Comparison of ENCODE assay signal across 12 mouse cellular contexts in genomic region chr14:22589503-22590215, GRCm38 (mm10).
DNase-seq lines count a peak whose midpoint lies in the region; ATAC-seq lines count a peak whose summit lies in the region.
"Had no signal": no experiment of that assay in that cellular context is flagged by ENCODE, and none has a peak within 500 bp of the region (broad histone marks: within the 10 kb centered on the region; RNA-seq: fewer than 3 reads in every experiment).

No protein-coding gene starts in this region.

- H3K36me3 ChIP-seq in kidney, embryonic 16.5 days (ENCODE audit: insufficient read depth, low read length), result no peaks in the 10 kb centered on the region
- no peaks in the 10 kb centered on the region for H3K36me3 ChIP-seq in liver, embryonic 16.5 days (ENCODE audit: control insufficient read depth, insufficient read depth)
- H3K36me3 ChIP-seq: embryonic facial prominence, embryonic 15.5 days had no signal

- no peaks in the 10 kb centered on the region for H3K27me3 ChIP-seq in kidney, embryonic 16.5 days (ENCODE audit: insufficient read depth, low read length)
- no peaks in the 10 kb centered on the region for H3K27me3 ChIP-seq in liver, embryonic 16.5 days (ENCODE audit: control insufficient read depth, insufficient read depth, low read depth, low read length)
- H3K27me3 ChIP-seq: CH12.LX; embryonic facial prominence, embryonic 15.5 days had no signal

- ATAC-seq in kidney, embryonic 16.5 days (ENCODE audit: low FRiP score, low TSS enrichment), result peak; percentile 87
- ATAC-seq in liver, embryonic 16.5 days (ENCODE audit: low read depth), result peak; percentile 74

- H3K4me1 ChIP-seq in kidney, embryonic 16.5 days (ENCODE audit: insufficient read depth, low read length), result peaks cover 20% of the 10 kb centered on the region; the same call in 1 of the 2 replicates
- H3K4me1 ChIP-seq in liver, embryonic 16.5 days (ENCODE audit: control insufficient read depth, low read depth, low read length), result no peaks in the 10 kb centered on the region; the same call in none of the 2 replicates
- H3K4me1 ChIP-seq: embryonic facial prominence, embryonic 15.5 days had no signal

- DNase-seq in kidney, adult 8-10 months, result no peak
- DNase-seq in embryo, embryonic 11.5 days (ENCODE audit: low read depth, low spot score), result peak; percentile 43
- DNase-seq in hindlimb bud, embryonic 11.5 days (ENCODE audit: extremely low spot score, low read depth, low spot score), result peak; percentile 86
- no peak for DNase-seq in adrenal gland, adult 2 months
- no peak for DNase-seq in retina, embryonic 14.5 days (ENCODE audit: low spot score)
- DNase-seq: cerebellum, adult 9-10 months; right cerebral cortex, postnatal 14 days; thymus, postnatal 36 days had no signal

- H3K9me3 ChIP-seq in kidney, embryonic 16.5 days (ENCODE audit: low read length), result no peaks in the 10 kb centered on the region
- H3K9me3 ChIP-seq in liver, embryonic 16.5 days (replicated peaks; ENCODE audit: control insufficient read depth, low read length), result no peaks in the 10 kb centered on the region
- H3K9me3 ChIP-seq: embryonic facial prominence, embryonic 15.5 days had no signal

- 36% methylated on average over 7 of the region's 7 CpGs for WGBS in kidney, embryonic 16.5 days
- 59% methylated on average over 7 of the region's 7 CpGs for WGBS in liver, embryonic 16.5 days (ENCODE audit: insufficient replicate concordance)

- H3K27ac ChIP-seq in kidney, embryonic 16.5 days (ENCODE audit: low read length), result peak overlapping the region; percentile 60
- H3K27ac ChIP-seq in liver, embryonic 16.5 days (ENCODE audit: low read length), result no peak overlapping the region
- H3K27ac ChIP-seq: embryonic facial prominence, embryonic 15.5 days had no signal

- H3K9ac ChIP-seq in kidney, embryonic 16.5 days (replicated peaks; ENCODE audit: low read length), result no peak overlapping the region
- H3K9ac ChIP-seq in liver, embryonic 16.5 days (ENCODE audit: low read depth, low read length), result no peak overlapping the region
- H3K9ac ChIP-seq: embryonic facial prominence, embryonic 15.5 days had no signal

- no peak overlapping the region for H3K4me3 ChIP-seq in kidney, embryonic 16.5 days (ENCODE audit: low read length)
- no peak overlapping the region for H3K4me3 ChIP-seq in liver, embryonic 16.5 days (ENCODE audit: low read depth, low read length)
- H3K4me3 ChIP-seq: embryonic facial prominence, embryonic 15.5 days had no signal

- no peak overlapping the region for H3K4me2 ChIP-seq in kidney, embryonic 16.5 days (replicated peaks; ENCODE audit: low read depth, low read length)
- H3K4me2 ChIP-seq in liver, embryonic 16.5 days (ENCODE audit: low read depth, low read length), result no peak overlapping the region
- H3K4me2 ChIP-seq: embryonic facial prominence, embryonic 15.5 days had no signal

Comparison
In these comparisons a context has a peak if more than half of its experiments do, and no peak if none do; other contexts are left out.
1. DNase-seq: peak in embryo, embryonic 11.5 days (single experiment) and hindlimb bud, embryonic 11.5 days (single experiment); none in kidney, adult 8-10 months (0 of 2), adrenal gland, adult 2 months (single experiment) and retina, embryonic 14.5 days (single experiment).